Mouse (Mus musculus) embryonic facial prominence, embryonic 12.5 days (tissue): ENCODE measurements around the gene Musk. TPM values are rescaled to one million over a fixed set of nuclear protein-coding genes. Genes with fewer than 3 reads are reported as not detected.

Experiments used
- ATAC-seq: fragments of 200-750 bp; cut with Nextera tagmentation; 2 replicates; pipeline ENCODE4 v1.8.0; 2017; ENCODE audit not compliant: insufficient number of reproducible peaks, insufficient read depth, low FRiP score, low TSS enrichment
- H3K27ac ChIP-seq: fragments of 300-500 bp; sonication (generic); 2 replicates; pipeline ENCODE4 v1.5.1; 2016; ENCODE audit warnings: mild to moderate bottlenecking
- H3K27me3 ChIP-seq: fragments of 300-500 bp; sonication (generic); 2 replicates; pipeline ENCODE4 v1.6.1; 2016; ENCODE audit warnings: mild to moderate bottlenecking, moderate library complexity
- H3K36me3 ChIP-seq: fragments of 300-500 bp; sonication (generic); 2 replicates; pipeline ENCODE4 v1.6.1; 2016; ENCODE audit warnings: mild to moderate bottlenecking
- H3K4me1 ChIP-seq: fragments of 300-500 bp; sonication (generic); 2 replicates; pipeline ENCODE4 v1.6.1; 2016
- H3K4me2 ChIP-seq: fragments of 300-500 bp; sonication (generic); replicated peaks from 2 replicates; pipeline ENCODE4 v1.6.1; 2016; ENCODE audit warnings: mild to moderate bottlenecking, moderate library complexity
- H3K4me3 ChIP-seq: fragments of 300-500 bp; sonication (generic); 2 replicates; pipeline ENCODE4 v1.5.1; 2016; ENCODE audit warnings: mild to moderate bottlenecking
- H3K9ac ChIP-seq: fragments of 300-500 bp; sonication (generic); 2 replicates; pipeline ENCODE4 v1.6.1; 2016; ENCODE audit warnings: mild to moderate bottlenecking, moderate library complexity
- H3K9me3 ChIP-seq: fragments of 300-500 bp; sonication (generic); 2 replicates; pipeline ENCODE4 v1.6.1; 2016; ENCODE audit warnings: mild to moderate bottlenecking, moderate library complexity
- WGBS: fragments of 180-500 bp; shearing (Covaris S2); methylation state at CpG from one replicate; pipeline ENCODE4 v1.1.7; 2016; 5-methylcytosine and 5-hydroxymethylcytosine counted together
- polyA plus RNA-seq: library from polyadenylated mRNA; unstranded; fragments of >200 nt; fragmentation: Nextera tagmentation; extraction: Ambion mirVana; gene quantifications from 2 replicates; pipeline ENCODE4 v1.2.1, GENCODE M21; 2016

Gene Musk
- polyA plus RNA-seq, 1 experiment from 2014 or later = 4.2 TPM

DNA sequence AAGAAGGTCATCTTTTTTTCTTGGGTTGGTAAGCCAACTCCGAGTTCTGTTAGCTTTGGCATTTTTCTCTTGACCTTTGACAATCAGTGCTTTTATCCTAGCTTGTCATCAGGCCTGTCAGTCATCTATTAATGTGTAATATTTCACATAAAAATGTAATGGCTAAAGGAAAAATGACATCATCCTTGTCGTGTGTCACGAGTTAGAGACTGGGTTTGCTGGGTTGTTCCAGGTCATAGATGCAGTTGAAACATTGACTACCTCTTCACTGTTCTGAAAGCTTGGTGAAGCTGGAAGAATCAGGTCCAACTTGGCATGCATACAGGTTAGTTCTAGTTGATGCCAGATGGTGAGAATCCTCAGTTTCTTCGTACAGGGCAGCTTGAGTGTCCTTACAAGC is 34.5 kb downstream of the Musk start:
- no peaks in the 10 kb centered on the region for H3K9me3 ChIP-seq
- 62% methylated on average over 4 of the region's 4 CpGs for WGBS

DNA sequence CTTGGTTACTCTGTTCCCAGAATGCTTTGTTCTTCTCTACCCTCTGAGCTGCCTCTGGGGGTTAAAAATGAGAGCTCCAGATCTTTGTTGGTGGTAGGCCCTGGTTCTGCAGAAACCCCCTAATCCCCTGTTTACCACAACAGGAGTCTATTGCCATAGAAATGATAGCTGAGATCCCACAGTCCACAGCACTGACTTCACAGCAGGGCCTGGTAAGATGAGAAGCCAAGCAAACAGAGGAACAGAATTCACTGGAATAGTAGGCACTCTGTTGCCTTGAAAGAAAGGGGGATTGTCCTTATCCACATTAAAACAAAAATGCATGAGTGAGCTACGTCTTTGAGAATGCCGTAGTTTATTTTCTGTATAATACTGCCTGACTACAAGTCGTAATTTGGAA is 41.0 kb downstream of the Musk start:
- no peaks in the 10 kb centered on the region; the same call in 1 of the 2 replicates for H3K4me1 ChIP-seq
- no peak overlapping the region for H3K27ac ChIP-seq
- H3K9ac ChIP-seq = no peak overlapping the region
- H3K4me2 ChIP-seq = no peak overlapping the region
- no peaks in the 10 kb centered on the region for H3K9me3 ChIP-seq
- H3K36me3 ChIP-seq = no peaks in the 10 kb centered on the region
- no peaks in the 10 kb centered on the region for H3K27me3 ChIP-seq
- WGBS = 27% methylated on average over 3 of the region's 3 CpGs
- H3K4me3 ChIP-seq = no peak overlapping the region
- ATAC-seq = no peak

More for the DNA sequence above, 34.5 kb downstream of the Musk start:
- Histone ChIP-seq H3K27me3 (no peaks in the 10 kb centered on the region), H3K27ac (no peak overlapping the region), H3K4me3 (no peak overlapping the region), H3K9ac (no peak overlapping the region), H3K4me1 (no peaks in the 10 kb centered on the region), H3K36me3 (no peaks in the 10 kb centered on the region), H3K4me2 (no peak overlapping the region)
- ATAC-seq = no peak

GRCm38 (mm10) chr4:58328231-58328630 is 42.5 kb downstream of the Musk start:
- 82% methylated on average over 4 of the region's 4 CpGs for WGBS
- ATAC-seq = no peak
- Histone ChIP-seq H3K4me3 (no peak overlapping the region), H3K4me1 (no peaks in the 10 kb centered on the region; the same call in 1 of the 2 replicates), H3K9me3 (no peaks in the 10 kb centered on the region), H3K9ac (no peak overlapping the region), H3K27me3 (no peaks in the 10 kb centered on the region), H3K4me2 (no peak overlapping the region), H3K36me3 (no peaks in the 10 kb centered on the region), H3K27ac (no peak overlapping the region)

DNA sequence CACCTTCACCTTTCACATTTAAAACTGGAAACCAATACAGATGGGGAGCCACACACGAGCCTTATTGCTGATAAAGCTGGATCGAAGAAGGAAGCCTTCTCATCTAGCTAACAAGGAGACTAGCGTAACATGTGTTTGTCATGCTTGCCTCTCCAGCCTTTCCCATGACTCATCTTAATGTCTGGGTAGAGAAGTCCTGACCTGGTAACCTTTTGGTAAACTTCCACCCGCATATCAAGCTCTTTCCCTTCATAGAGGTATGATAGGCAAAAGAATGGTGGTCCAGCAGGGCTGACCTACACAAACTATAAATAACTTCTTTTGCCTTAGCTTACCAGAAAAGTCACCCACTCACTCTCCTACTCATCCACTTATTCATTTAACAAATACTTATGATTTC is 44.3 kb downstream of the Musk start:
- H3K9me3 ChIP-seq = no peaks in the 10 kb centered on the region
- no peak overlapping the region for H3K9ac ChIP-seq
- H3K4me3 ChIP-seq = no peak overlapping the region
- 84% methylated on average over 4 of the region's 4 CpGs for WGBS
- no peak for ATAC-seq
- H3K36me3 ChIP-seq = no peaks in the 10 kb centered on the region
- no peak overlapping the region for H3K4me2 ChIP-seq
- no peaks in the 10 kb centered on the region; the same call in 1 of the 2 replicates for H3K4me1 ChIP-seq
- H3K27me3 ChIP-seq = no peaks in the 10 kb centered on the region
- H3K27ac ChIP-seq = no peak overlapping the region

DNA sequence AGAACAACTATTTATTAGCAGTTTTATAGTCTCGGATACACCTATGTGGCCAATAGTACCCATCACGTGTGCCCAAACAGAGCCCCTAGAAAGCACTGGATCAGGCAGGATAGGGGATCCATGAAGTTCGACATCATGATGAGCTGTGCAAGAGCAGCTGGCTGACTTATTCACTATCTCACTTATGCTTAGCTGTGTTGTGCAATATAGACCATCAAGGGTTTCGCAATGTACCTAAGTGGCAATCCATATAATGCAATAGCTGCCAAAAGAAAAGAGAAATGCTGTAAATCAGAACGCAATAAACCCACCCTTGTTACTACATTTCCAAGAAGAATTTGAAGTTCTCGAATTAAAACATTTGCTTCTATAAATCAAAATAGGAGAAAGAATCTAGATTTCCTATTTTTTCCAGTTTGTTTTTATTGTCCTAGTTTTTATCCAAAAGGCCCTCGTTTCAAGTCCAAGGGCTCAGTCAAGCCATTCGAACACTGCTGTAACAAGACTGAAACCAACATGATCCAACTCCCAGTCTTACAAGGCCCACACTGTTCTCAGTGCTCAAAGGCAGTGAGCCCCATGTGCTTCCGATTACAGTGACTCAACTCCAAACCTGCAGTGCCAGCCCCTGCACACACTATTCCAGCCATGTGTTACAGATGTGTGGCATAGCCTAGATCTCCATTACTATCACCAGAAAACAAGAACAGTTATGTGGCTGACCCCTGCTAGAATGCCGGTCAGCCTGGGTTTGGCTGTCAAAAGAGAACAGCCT is 45.3 kb downstream of the Musk start:
- H3K27me3 ChIP-seq = no peaks in the 10 kb centered on the region
- no peaks in the 10 kb centered on the region for H3K36me3 ChIP-seq
- no peaks in the 10 kb centered on the region for H3K9me3 ChIP-seq
- no peak overlapping the region for H3K4me2 ChIP-seq
- H3K4me1 ChIP-seq = no peaks in the 10 kb centered on the region; the same call in 1 of the 2 replicates
- H3K9ac ChIP-seq = no peak overlapping the region
- 72% methylated on average over 10 of the region's 10 CpGs for WGBS
- H3K4me3 ChIP-seq = no peak overlapping the region
- ATAC-seq = no peak
- no peak overlapping the region for H3K27ac ChIP-seq

DNA sequence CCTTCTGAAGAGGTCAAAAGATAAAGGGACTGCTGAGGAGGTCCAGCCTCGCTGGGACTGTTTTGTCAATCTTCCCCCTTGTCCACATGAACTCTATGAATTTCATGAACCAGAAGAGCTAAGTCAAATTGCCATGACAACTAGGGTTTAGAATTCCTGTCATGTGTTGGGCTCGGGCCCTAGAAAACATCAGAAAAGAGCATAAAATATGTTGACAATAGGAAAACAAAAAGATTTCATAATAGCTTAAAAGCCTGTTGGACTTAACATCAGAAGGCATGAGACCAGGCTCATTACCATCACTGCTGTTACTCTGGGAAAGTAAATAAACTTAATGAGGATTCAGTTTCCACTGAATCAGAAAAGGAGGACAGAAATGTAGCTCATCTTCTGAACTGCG is 46.6 kb downstream of the Musk start:
- Histone ChIP-seq H3K27me3 (no peaks in the 10 kb centered on the region), H3K9ac (no peak overlapping the region), H3K4me2 (no peak overlapping the region), H3K27ac (no peak overlapping the region), H3K4me3 (no peak overlapping the region), H3K4me1 (no peaks in the 10 kb centered on the region; the same call in 1 of the 2 replicates), H3K9me3 (no peaks in the 10 kb centered on the region), H3K36me3 (no peaks in the 10 kb centered on the region)
- WGBS = 46% methylated on average over 3 of the region's 3 CpGs
- no peak for ATAC-seq

DNA sequence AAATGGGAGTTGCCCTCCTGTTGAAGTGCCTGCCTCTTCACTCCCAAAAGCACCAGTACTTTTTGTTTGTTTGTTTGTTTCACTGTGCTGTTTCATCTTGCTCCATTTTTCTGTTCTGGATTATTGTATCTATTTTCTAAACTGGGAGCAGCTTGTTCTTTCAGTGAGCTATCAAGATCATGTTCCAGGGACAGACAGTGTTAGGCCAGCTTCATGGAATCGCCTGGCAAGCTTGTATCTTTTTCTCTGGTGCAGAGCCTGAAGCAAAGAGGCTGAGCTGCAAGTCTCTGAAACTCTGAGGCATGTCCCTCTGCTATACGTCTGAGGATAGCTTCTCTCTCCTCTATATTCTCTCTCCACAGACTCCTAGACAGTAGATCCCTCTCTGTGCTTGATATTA is 50.5 kb downstream of the Musk start:
- Histone ChIP-seq H3K9me3 (no peaks in the 10 kb centered on the region), H3K27me3 (no peaks in the 10 kb centered on the region), H3K36me3 (no peaks in the 10 kb centered on the region), H3K27ac (no peak overlapping the region), H3K4me1 (no peaks in the 10 kb centered on the region), H3K9ac (no peak overlapping the region), H3K4me3 (no peak overlapping the region), H3K4me2 (no peak overlapping the region)
- WGBS = 74% methylated on average over 2 of the region's 2 CpGs
- no peak for ATAC-seq

DNA sequence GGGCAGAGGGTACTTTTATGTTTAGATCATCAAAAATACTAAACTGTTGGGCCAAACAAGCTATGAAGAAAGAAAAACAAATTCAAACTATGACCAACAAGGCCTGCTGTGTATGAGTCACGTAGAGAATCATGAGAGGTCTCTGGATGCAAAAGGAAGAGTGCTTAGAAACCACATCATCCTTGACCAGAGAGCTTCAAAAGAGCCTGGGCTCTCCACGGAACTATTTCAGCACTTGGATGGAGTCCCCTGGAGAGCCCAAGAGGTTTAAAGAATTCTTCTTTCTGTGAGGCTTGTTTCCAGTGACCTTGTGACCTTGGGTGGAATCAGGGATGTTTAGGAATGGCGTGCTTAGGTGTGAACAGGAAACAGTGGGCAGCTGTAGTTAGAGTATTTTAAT is 53.5 kb downstream of the Musk start:
- Histone ChIP-seq H3K9ac (no peak overlapping the region), H3K27me3 (no peaks in the 10 kb centered on the region), H3K27ac (no peak overlapping the region), H3K9me3 (no peaks in the 10 kb centered on the region), H3K4me1 (no peaks in the 10 kb centered on the region), H3K36me3 (no peaks in the 10 kb centered on the region), H3K4me2 (no peak overlapping the region), H3K4me3 (no peak overlapping the region)
- no peak for ATAC-seq
- 23% methylated on average over 3 of the region's 3 CpGs for WGBS

DNA sequence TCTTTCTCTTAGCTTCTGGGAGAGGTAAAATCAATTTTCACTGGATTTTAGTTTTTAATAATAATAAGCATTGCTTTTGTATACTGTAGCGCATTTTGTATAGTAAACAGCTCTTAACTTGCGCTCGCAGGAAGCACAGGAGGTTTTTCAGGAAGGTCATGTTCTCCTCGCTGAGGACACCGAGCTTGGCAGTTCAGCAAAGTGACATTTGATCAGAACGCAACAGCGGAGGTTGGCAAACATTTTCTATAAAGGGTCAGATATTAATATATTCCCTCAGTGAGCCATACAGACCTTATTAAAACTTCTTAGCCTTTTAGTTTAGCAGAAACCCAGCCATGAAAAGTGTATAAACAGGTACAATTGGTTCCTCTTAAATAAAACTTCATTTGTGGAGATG is 64.4 kb downstream of the Musk start:
- Histone ChIP-seq H3K27ac (no peak overlapping the region), H3K36me3 (no peaks in the 10 kb centered on the region), H3K9ac (no peak overlapping the region), H3K27me3 (no peaks in the 10 kb centered on the region), H3K4me1 (no peaks in the 10 kb centered on the region), H3K9me3 (no peaks in the 10 kb centered on the region), H3K4me2 (no peak overlapping the region), H3K4me3 (no peak overlapping the region)
- no peak for ATAC-seq
- WGBS = 81% methylated on average over 7 of the region's 7 CpGs

DNA sequence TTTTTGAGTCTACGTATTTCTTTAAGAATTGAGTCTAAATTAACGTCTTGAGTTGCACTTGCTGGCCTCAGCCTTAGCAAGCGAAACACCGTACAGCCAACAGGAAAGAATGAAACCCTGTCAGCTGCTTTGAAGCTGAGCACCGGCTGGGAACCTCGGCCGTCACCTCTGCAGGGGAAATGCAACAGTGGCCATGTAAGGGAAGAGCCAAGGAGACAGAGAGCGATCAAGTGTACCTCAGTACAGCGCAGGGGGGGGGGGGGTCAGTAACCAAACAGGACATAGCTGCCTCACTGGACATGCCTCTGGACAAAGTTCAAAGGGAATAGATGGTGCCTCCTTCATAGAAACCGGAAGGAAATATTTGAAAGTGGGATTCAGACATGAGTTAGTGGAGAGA is 65.4 kb downstream of the Musk start:
- Histone ChIP-seq H3K4me2 (no peak overlapping the region), H3K27me3 (no peaks in the 10 kb centered on the region), H3K9me3 (no peaks in the 10 kb centered on the region), H3K9ac (no peak overlapping the region), H3K4me1 (no peaks in the 10 kb centered on the region), H3K27ac (no peak overlapping the region), H3K36me3 (no peaks in the 10 kb centered on the region), H3K4me3 (no peak overlapping the region)
- 52% methylated on average over 10 of the region's 10 CpGs for WGBS
- no peak for ATAC-seq

- WGBS = 56% methylated on average over 5 of the region's 5 CpGs
- no peak overlapping the region for H3K4me3 ChIP-seq
- no peaks in the 10 kb centered on the region for H3K4me1 ChIP-seq
- H3K4me2 ChIP-seq = no peak overlapping the region
- H3K27ac ChIP-seq = no peak overlapping the region
- H3K9me3 ChIP-seq = no peaks in the 10 kb centered on the region
- no peaks in the 10 kb centered on the region for H3K36me3 ChIP-seq
- no peak overlapping the region for H3K9ac ChIP-seq
- H3K27me3 ChIP-seq = no peaks in the 10 kb centered on the region
- ATAC-seq = no peak
These were observed 65.8 kb downstream of the Musk start for GRCm38 (mm10) chr4:58351590-58351989.

GRCm38 (mm10) chr4:58358996-58359395 is 73.2 kb downstream of the Musk start:
- no peak for ATAC-seq
- Histone ChIP-seq H3K4me1 (no peaks in the 10 kb centered on the region), H3K36me3 (no peaks in the 10 kb centered on the region), H3K27me3 (no peaks in the 10 kb centered on the region), H3K4me3 (no peak overlapping the region), H3K27ac (no peak overlapping the region), H3K9me3 (no peaks in the 10 kb centered on the region), H3K4me2 (no peak overlapping the region), H3K9ac (no peak overlapping the region)
- WGBS = 83% methylated on average over 4 of the region's 4 CpGs
